Mouse (Mus musculus) hindbrain, embryonic 14.5 days (tissue): ENCODE measurements around the gene Gm47959. TPM values are rescaled to one million over a fixed set of nuclear protein-coding genes. Genes with fewer than 3 reads are reported as not detected.

ENCODE experiments used
- ATAC-seq: fragments of 200-750 bp; cut with Nextera tagmentation; 2 replicates; pipeline ENCODE4 v1.8.0; 2017; ENCODE audit warnings: moderate number of reproducible peaks, mild to moderate bottlenecking, moderate TSS enrichment, moderate library complexity; ENCODE audit not compliant: low FRiP score
- DNase-seq: peaks from one replicate; pipeline ENCODE4 v3.0.0-alpha.2; 2015; ENCODE audit warnings: low spot score
- H3K27ac ChIP-seq: fragments of 300-500 bp; sonication (generic); 2 replicates; pipeline ENCODE4 v1.5.1; 2014; ENCODE audit warnings: mild to moderate bottlenecking, moderate library complexity
- H3K27me3 ChIP-seq: fragments of 300-500 bp; sonication (generic); 2 replicates; pipeline ENCODE4 v1.6.1; 2014; ENCODE audit warnings: mild to moderate bottlenecking, low read length, mixed read lengths; ENCODE audit not compliant: control insufficient read depth, insufficient read depth
- H3K36me3 ChIP-seq: fragments of 300-500 bp; sonication (generic); replicated peaks from 2 replicates; pipeline ENCODE4 v1.6.1; 2014; ENCODE audit not compliant: control insufficient read depth, insufficient read depth
- H3K4me1 ChIP-seq: fragments of 300-500 bp; sonication (generic); replicated peaks from 2 replicates; pipeline ENCODE4 v1.6.1; 2014; ENCODE audit warnings: antibody characterized with exemption, low read length, mixed read lengths; ENCODE audit not compliant: control insufficient read depth, insufficient read depth
- H3K4me2 ChIP-seq: fragments of 300-500 bp; sonication (generic); replicated peaks from 2 replicates; pipeline ENCODE4 v1.6.1; 2014; ENCODE audit warnings: mild to moderate bottlenecking, moderate library complexity
- H3K4me3 ChIP-seq: fragments of 300-500 bp; sonication (generic); replicated peaks from 2 replicates; pipeline ENCODE4 v1.5.1; 2014; ENCODE audit warnings: mild to moderate bottlenecking, low read length
- H3K9ac ChIP-seq: fragments of 300-500 bp; sonication (generic); 2 replicates; pipeline ENCODE4 v1.6.1; 2014
- H3K9me3 ChIP-seq: fragments of 300-500 bp; sonication (generic); 2 replicates; pipeline ENCODE4 v1.6.1; 2016; ENCODE audit warnings: low read length; ENCODE audit not compliant: control insufficient read depth
- WGBS: fragments of 180-500 bp; shearing (Covaris S2); extraction: QIAGEN DNeasy Blood & Tissue Kit; methylation state at CpG from one replicate; pipeline ENCODE4 v1.1.7; 2014; 5-methylcytosine and 5-hydroxymethylcytosine counted together
- polyA plus RNA-seq: library from polyadenylated mRNA; unstranded; fragments of >200 nt; fragmentation: Nextera tagmentation; extraction: Ambion mirVana; gene quantifications from 2 replicates; pipeline ENCODE4 v1.2.1, GENCODE M21; 2014

Gene Gm47959
- polyA plus RNA-seq, 1 experiment from 2014 or later = not detected

- no peak overlapping the region for H3K4me3 ChIP-seq
- ATAC-seq = no peak
- WGBS = 96% methylated on average over 6 of the region's 6 CpGs
Measured at GRCm38 (mm10) chr1:82986738-82987137, 13.6 kb upstream of the Gm47959 start.

GRCm38 (mm10) chr1:82987530-82988198, 12.7 kb upstream of the Gm47959 start:
- peak; percentile 94 for DNase-seq
- 38% methylated on average over 4 of the region's 4 CpGs for WGBS
- no peak; the same call in 1 of the 2 replicates for ATAC-seq

More at GRCm38 (mm10) chr1:82986738-82987137, 13.6 kb upstream of the Gm47959 start:
- no peaks in the 10 kb centered on the region for H3K4me1 ChIP-seq
- 0 out of 2 replicates have a peak, but pooled peaks cover 8% of the 10 kb centered on the region for H3K9me3 ChIP-seq
- no peaks in the 10 kb centered on the region for H3K27me3 ChIP-seq
- H3K9ac ChIP-seq = no peak overlapping the region
- H3K4me2 ChIP-seq = no peak overlapping the region
- no peaks in the 10 kb centered on the region for H3K36me3 ChIP-seq
- DNase-seq = no peak
- H3K27ac ChIP-seq = no peak overlapping the region

DNA sequence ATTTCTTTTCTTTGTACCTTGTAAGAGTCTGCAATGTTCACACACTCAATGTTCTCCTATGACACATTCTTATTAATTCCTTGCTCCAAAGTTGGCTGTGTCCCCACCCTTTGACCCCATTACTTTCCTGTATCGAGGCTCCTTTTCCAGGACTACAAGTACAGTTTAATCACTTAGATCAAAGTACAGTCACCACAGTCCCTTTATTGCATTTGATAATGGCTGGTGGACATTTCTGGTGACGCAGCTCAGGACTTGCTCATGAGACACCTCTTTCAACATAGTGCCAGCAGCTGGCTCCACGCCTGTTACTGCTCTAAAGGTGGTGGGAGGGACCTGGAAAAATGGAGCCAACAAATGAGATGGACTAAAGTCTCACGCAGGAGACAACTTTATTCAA, 9.3 kb upstream of the Gm47959 start:
- H3K27ac ChIP-seq = no peak overlapping the region
- H3K4me2 ChIP-seq = no peak overlapping the region
- H3K4me1 ChIP-seq = no peaks in the 10 kb centered on the region
- no peaks in the 10 kb centered on the region for H3K9me3 ChIP-seq
- no peaks in the 10 kb centered on the region for H3K27me3 ChIP-seq
- no peak for DNase-seq
- no peak overlapping the region for H3K9ac ChIP-seq
- H3K36me3 ChIP-seq = no peaks in the 10 kb centered on the region
- no peak overlapping the region for H3K4me3 ChIP-seq
- no peak for ATAC-seq
- WGBS = 78% methylated on average over 4 of the region's 4 CpGs

More at GRCm38 (mm10) chr1:82987530-82988198, 12.7 kb upstream of the Gm47959 start:
- Histone ChIP-seq H3K4me2 (no peak overlapping the region), H3K27ac (no peak overlapping the region), H3K4me3 (no peak overlapping the region), H3K9ac (no peak overlapping the region), H3K4me1 (no peaks in the 10 kb centered on the region), H3K9me3 (0 out of 2 replicates have a peak, but pooled peaks cover 8% of the 10 kb centered on the region), H3K27me3 (no peaks in the 10 kb centered on the region), H3K36me3 (no peaks in the 10 kb centered on the region)

DNA sequence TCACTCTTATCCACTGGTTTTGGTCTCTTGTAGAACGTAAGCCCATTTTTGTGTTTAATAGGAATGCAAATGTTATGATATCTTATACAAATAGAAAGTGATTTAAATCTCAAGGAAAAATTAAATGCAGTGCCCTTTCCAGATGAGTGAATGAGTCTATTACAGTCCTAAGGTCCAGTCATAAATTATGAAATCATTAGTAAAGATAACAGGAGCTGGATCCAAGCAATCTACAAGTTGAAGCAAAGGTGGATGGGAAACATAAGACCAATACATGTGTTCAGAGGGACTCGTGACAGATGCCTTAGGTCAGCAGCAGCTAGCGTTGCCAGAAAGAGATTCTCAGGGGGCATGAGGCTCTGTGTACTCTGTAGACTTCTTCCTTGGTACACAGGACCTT, 8.8 kb upstream of the Gm47959 start:
- H3K9ac ChIP-seq = no peak overlapping the region
- DNase-seq (no peak), ATAC-seq (no peak)
- H3K4me3 ChIP-seq = no peak overlapping the region
- H3K4me2 ChIP-seq = no peak overlapping the region
- no peak overlapping the region for H3K27ac ChIP-seq
- no peaks in the 10 kb centered on the region for H3K9me3 ChIP-seq
- 77% methylated on average over 3 of the region's 3 CpGs for WGBS
- no peaks in the 10 kb centered on the region for H3K36me3 ChIP-seq
- no peaks in the 10 kb centered on the region for H3K4me1 ChIP-seq
- H3K27me3 ChIP-seq = no peaks in the 10 kb centered on the region

DNA sequence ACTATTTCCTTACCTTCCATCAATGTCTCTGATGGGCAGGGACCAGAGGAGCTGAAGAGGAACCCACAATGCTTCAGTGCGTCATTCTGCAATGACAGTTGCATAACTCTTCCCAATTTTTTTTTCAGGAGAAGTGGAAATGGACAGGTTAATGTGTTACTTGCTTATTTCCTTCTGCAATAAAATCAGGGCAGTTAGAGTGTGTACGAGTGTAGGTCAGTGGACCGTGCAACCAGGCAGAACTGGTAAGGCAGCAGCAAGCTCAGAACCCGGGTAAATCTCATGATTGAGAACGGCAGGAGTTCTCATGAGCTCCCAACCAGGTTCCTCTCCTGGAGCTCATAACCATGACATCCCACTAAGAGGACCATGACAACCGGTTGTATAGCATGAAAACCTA, 8.3 kb upstream of the Gm47959 start:
- H3K9ac ChIP-seq = no peak overlapping the region
- WGBS = 91% methylated on average over 6 of the region's 6 CpGs

GRCm38 (mm10) chr1:82993947-82994346, 6.4 kb upstream of the Gm47959 start:
- DNase-seq (no peak), ATAC-seq (no peak)
- H3K4me1 ChIP-seq = no peaks in the 10 kb centered on the region
- H3K36me3 ChIP-seq = no peaks in the 10 kb centered on the region
- H3K4me2 ChIP-seq = no peak overlapping the region
- H3K9ac ChIP-seq = no peak overlapping the region
- H3K4me3 ChIP-seq = no peak overlapping the region
- no peaks in the 10 kb centered on the region for H3K9me3 ChIP-seq
- WGBS = 83% methylated on average over 3 of the region's 3 CpGs
- H3K27ac ChIP-seq = no peak overlapping the region
- H3K27me3 ChIP-seq = no peaks in the 10 kb centered on the region

More for the DNA sequence above, 8.3 kb upstream of the Gm47959 start:
- no peaks in the 10 kb centered on the region for H3K4me1 ChIP-seq
- H3K4me2 ChIP-seq = no peak overlapping the region
- no peak for ATAC-seq
- no peaks in the 10 kb centered on the region for H3K36me3 ChIP-seq
- H3K9me3 ChIP-seq = no peaks in the 10 kb centered on the region
- H3K27me3 ChIP-seq = no peaks in the 10 kb centered on the region
- no peak overlapping the region for H3K27ac ChIP-seq
- H3K4me3 ChIP-seq = no peak overlapping the region
- DNase-seq = no peak

- Histone ChIP-seq H3K4me1 (no peaks in the 10 kb centered on the region), H3K36me3 (no peaks in the 10 kb centered on the region), H3K9ac (no peak overlapping the region), H3K27me3 (no peaks in the 10 kb centered on the region), H3K4me3 (no peak overlapping the region), H3K4me2 (no peak overlapping the region), H3K27ac (no peak overlapping the region), H3K9me3 (no peaks in the 10 kb centered on the region)
- 88% methylated on average over 8 of the region's 8 CpGs for WGBS
- no peak for DNase-seq
- no peak for ATAC-seq
Measured at GRCm38 (mm10) chr1:83006218-83007179, 6.2 kb downstream of the Gm47959 start.

DNA sequence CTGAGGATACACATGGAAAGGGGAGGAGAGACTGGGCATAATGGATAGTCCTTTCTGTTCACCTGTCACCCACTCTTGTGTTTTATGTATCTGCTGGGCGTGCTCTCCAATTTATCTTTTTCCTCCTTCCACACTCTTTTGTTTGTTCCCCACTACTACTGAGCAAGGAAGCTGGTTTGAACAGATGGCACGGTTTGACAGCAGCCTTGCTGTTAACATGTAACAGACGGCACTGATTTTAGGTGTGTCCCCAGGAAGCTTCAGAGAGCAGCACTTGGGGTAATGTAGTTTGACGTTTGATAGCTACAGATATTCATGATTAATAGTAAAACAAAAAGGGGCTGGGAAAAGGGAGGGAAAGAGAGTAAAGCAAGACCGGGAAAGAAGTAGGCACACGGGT, 7.1 kb downstream of the Gm47959 start:
- DNase-seq = no peak
- no peaks in the 10 kb centered on the region for H3K36me3 ChIP-seq
- no peak overlapping the region for H3K27ac ChIP-seq
- no peak overlapping the region for H3K4me2 ChIP-seq
- no peaks in the 10 kb centered on the region for H3K9me3 ChIP-seq
- no peak overlapping the region for H3K4me3 ChIP-seq
- no peaks in the 10 kb centered on the region for H3K27me3 ChIP-seq
- ATAC-seq = no peak
- H3K4me1 ChIP-seq = no peaks in the 10 kb centered on the region
- 76% methylated on average over 6 of the region's 6 CpGs for WGBS
- no peak overlapping the region for H3K9ac ChIP-seq

- Histone ChIP-seq H3K36me3 (no peaks in the 10 kb centered on the region), H3K27ac (no peak overlapping the region), H3K9ac (no peak overlapping the region), H3K27me3 (no peaks in the 10 kb centered on the region), H3K9me3 (no peaks in the 10 kb centered on the region), H3K4me3 (no peak overlapping the region), H3K4me2 (no peak overlapping the region), H3K4me1 (no peaks in the 10 kb centered on the region)
- WGBS = 96% methylated on average over 3 of the region's 3 CpGs
- no peak for DNase-seq
- no peak for ATAC-seq
Measured at GRCm38 (mm10) chr1:83014477-83014876, 14.1 kb downstream of the Gm47959 start.
